Mouse (Mus musculus) cerebellum, adult (tissue): Measurements from ENCODE around the gene Gdpd5.

Experiments
- ATAC-seq: cut with Nextera tagmentation; 2 replicates; pipeline ENCODE4 v1.9.2; 2017; ENCODE audit warnings: mild to moderate bottlenecking, moderate library complexity, mixed read lengths; ENCODE audit not compliant: insufficient number of reproducible peaks, low FRiP score, low TSS enrichment

The Gdpd5 gene

GRCm38 (mm10) chr7:99381214-99382087 is at the start of gene Gdpd5:
Gdpd5 (plus strand) TSS chr7:99381414.
- peak; percentile 82 for ATAC-seq

- ATAC-seq = no peak; the same call in 1 of the 2 replicates
Measured at GRCm38 (mm10) chr7:99332774-99333480, 48.3 kb upstream of the Gdpd5 start.

- ATAC-seq = no peak
Measured at GRCm38 (mm10) chr7:99340736-99341135, 40.5 kb upstream of the Gdpd5 start.

- no peak for ATAC-seq
Measured at GRCm38 (mm10) chr7:99343577-99343976, 37.6 kb upstream of the Gdpd5 start.

GRCm38 (mm10) chr7:99347268-99347667 is 33.9 kb upstream of the Gdpd5 start:
- ATAC-seq = no peak

GRCm38 (mm10) chr7:99348883-99349282 is 32.3 kb upstream of the Gdpd5 start:
- no peak for ATAC-seq

- no peak for ATAC-seq
Measured at GRCm38 (mm10) chr7:99349782-99350720, 31.2 kb upstream of the Gdpd5 start.

- ATAC-seq = peak; percentile 53; the same call in 1 of the 2 replicates
Measured at GRCm38 (mm10) chr7:99351104-99351801, 30.0 kb upstream of the Gdpd5 start.

GRCm38 (mm10) chr7:99351802-99352517 is 29.3 kb upstream of the Gdpd5 start:
- ATAC-seq = no peak

- ATAC-seq = no peak
Measured at GRCm38 (mm10) chr7:99352526-99353400, 28.5 kb upstream of the Gdpd5 start, which contains the start of gene Serpinh1. Serpinh1 (minus strand) TSS chr7:99353239.

- no peak for ATAC-seq
Measured at GRCm38 (mm10) chr7:99355731-99356131, 25.5 kb upstream of the Gdpd5 start.

GRCm38 (mm10) chr7:99356244-99356930 is 24.8 kb upstream of the Gdpd5 start:
- ATAC-seq = no peak

GRCm38 (mm10) chr7:99357201-99357600 is 24.0 kb upstream of the Gdpd5 start:
- ATAC-seq = no peak

GRCm38 (mm10) chr7:99358371-99358770 is 22.8 kb upstream of the Gdpd5 start:
- no peak for ATAC-seq

- no peak for ATAC-seq
Measured at GRCm38 (mm10) chr7:99360021-99360802, 21.0 kb upstream of the Gdpd5 start.

- ATAC-seq = no peak
Measured at GRCm38 (mm10) chr7:99360803-99361414, 20.3 kb upstream of the Gdpd5 start.
